Mouse (Mus musculus): ENCODE results near the gene Clec12b. TPM values are rescaled to one million over a fixed set of nuclear protein-coding genes. Genes with fewer than 3 reads are reported as not detected.
"Not testable (repeated sequence)": the region's sequence is repeated elsewhere in the genome, so short reads cannot be mapped to it uniquely, and the experiment has no call there.

Clec12b gene
- total RNA-seq, 2 experiments from 2014 or later, result not detected

GRCm38 (mm10) chr6:129369374-129370132 lies 16.1 kb downstream of the Clec12b start:
- DNase-seq, result no peak

DNA sequence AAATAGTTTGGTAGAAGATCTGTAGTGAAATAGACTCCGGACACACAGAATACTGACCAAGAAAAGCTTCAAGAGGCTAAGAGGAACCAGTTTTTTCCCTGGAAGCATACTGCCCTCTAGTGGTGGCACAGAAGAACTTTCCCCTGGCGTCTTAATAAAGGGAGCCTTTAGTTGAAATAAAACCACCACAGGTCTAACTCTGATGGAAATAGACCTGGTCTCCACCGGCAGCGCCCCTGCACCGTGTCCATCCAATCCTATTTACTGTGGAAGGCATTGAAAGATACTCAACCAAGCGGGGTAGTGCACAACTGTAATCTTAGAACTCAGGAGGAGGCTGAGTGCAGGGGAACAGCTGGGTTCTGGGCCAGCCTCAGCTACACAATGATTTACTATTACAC lies 19.7 kb downstream of the Clec12b start:
- peak in 1 of 2 experiments; percentile 18 for DNase-seq

- no peak for DNase-seq
These were observed 21.7 kb downstream of the Clec12b start for GRCm38 (mm10) chr6:129363942-129364341.

GRCm38 (mm10) chr6:129359515-129359914 lies 26.2 kb downstream of the Clec12b start:
- no peak for DNase-seq

DNA sequence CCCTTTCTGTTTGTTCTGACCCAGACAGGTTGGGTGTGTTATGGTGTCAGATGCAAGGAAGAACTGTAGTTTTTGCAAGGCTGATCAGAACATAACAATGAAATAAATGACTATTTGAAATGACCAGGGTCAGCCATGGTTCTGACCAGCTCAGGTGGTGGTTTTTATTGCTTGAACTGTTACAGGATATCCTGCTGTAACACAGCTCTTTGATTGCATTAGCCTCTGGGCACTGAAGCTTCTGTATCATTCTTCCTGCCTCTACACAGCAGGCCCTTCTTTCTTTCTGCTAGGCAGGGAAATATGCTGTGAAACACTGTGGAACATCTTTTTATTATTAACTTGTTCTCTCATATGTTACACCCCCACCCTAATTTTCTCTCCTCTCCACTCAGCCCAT lies 29.2 kb downstream of the Clec12b start:
- DNase-seq, result no peak

DNA sequence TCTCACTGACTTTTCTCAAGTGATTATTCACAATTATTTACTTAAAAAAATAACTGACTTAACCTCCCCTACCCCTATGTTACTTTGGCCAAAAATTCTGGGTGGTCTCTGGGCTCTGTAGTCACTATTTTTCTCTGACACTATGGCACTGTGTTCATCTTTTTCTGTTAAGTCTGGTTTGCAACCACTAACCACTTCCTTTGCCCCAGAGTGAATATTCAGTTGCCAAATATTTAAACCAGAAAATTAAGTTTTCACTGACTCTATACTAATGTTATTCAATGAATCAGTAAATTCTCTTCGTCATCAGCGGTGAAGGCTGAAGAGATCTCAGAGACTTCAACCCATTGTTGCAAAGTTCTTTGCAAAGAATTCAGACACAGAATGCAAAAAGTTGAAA lies 29.9 kb downstream of the Clec12b start:
- DNase-seq, result no peak

GRCm38 (mm10) chr6:129351091-129351490 lies 34.6 kb downstream of the Clec12b start:
- DNase-seq, result no peak

GRCm38 (mm10) chr6:129349524-129350352 lies 35.9 kb downstream of the Clec12b start:
- no peak for DNase-seq

GRCm38 (mm10) chr6:129344408-129344807 lies 41.3 kb downstream of the Clec12b start:
- DNase-seq, result no peak

GRCm38 (mm10) chr6:129342391-129342790 lies 43.3 kb downstream of the Clec12b start, which contains the start of gene Clec12a:
Gene Clec12a, plus strand, starts transcription at chr6:129342691.
- not testable (repeated sequence) for DNase-seq

- DNase-seq, result no peak
These were observed 47.9 kb downstream of the Clec12b start for GRCm38 (mm10) chr6:129337751-129338150.

- peak; percentile 23 to 25 for DNase-seq
These were observed 52.0 kb downstream of the Clec12b start for GRCm38 (mm10) chr6:129333674-129334078.

- no peak for DNase-seq
These were observed 54.1 kb downstream of the Clec12b start, which contains the start of gene 4922502D21Rik for GRCm38 (mm10) chr6:129331610-129332009. Gene 4922502D21Rik, minus strand, starts transcription at chr6:129331796.

DNA sequence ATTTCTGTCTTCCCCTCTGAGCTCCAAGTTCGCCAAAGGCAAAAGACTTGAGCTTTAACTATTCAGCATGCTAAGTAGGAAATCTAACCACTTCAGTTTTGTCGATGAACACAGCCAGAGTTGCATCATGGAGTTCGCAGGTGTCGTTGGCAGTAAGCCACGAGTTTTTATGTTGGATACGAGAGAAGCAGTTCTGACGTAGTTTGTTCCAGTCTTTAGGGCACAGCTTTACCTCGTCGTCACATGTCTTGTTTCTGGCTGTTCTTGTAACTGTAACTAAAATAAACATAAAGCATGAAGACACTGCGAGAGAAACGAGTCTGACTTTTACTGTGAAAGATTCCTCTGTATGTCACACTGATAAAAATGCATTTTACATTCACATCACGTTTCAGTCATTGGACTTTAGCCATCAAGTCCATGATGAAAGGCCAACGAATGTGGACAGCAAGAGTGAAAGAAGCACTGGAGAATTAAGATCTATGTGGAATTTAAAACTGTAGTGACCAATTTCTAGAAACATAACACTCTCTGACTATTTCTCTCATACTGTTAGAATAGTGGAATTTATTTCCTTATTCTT lies 59.0 kb downstream of the Clec12b start:
- DNase-seq, result no peak

GRCm38 (mm10) chr6:129326016-129326415 lies 59.7 kb downstream of the Clec12b start:
- no peak for DNase-seq

Other genes starting within 250 kb of the Clec12b start
- gene Clec2d, start 205.3 kb downstream of the Clec12b start, total RNA-seq (2021), result 1 to 10 TPM; 5.7 to 9.8 TPM
- gene Cd69, start 110.4 kb downstream of the Clec12b start, total RNA-seq (2021), result not detected
- not detected for gene 4922502D21Rik, start 54.1 kb downstream of the Clec12b start, total RNA-seq (2021)
- gene Clec12a, start 43.2 kb downstream of the Clec12b start, total RNA-seq (2021), result under 1 TPM in 1 of 2 experiments, not detected in 1; 0.32 TPM
- not detected for gene Clec1b, start 11.4 kb upstream of the Clec12b start, total RNA-seq (2021)
- not detected for gene Clec9a, start 23.0 kb upstream of the Clec12b start, total RNA-seq (2021)
- 1 to 10 TPM; 3.6 to 4.1 TPM for gene Clec1a, start 66.1 kb upstream of the Clec12b start, total RNA-seq (2021)
- gene Olr1, start 121.3 kb upstream of the Clec12b start, total RNA-seq (2021), result not detected
- not detected for gene Tmem52b, start 126.7 kb upstream of the Clec12b start, total RNA-seq (2021)
- 100 to 1,000 TPM; 613 to 662 TPM for gene Gabarapl1, start 147.3 kb upstream of the Clec12b start, total RNA-seq (2021)
- gene Klre1, start 192.0 kb upstream of the Clec12b start, total RNA-seq (2021), result not detected
- not detected for gene Klrd1, start 205.9 kb upstream of the Clec12b start, total RNA-seq (2021)
- not detected for gene Klrk1, start 238.0 kb upstream of the Clec12b start, total RNA-seq (2021)

All from layer of hippocampus, postnatal 36 days (tissue).